ENCODE assay signal across 8 mouse cellular contexts in the genomic region with DNA sequence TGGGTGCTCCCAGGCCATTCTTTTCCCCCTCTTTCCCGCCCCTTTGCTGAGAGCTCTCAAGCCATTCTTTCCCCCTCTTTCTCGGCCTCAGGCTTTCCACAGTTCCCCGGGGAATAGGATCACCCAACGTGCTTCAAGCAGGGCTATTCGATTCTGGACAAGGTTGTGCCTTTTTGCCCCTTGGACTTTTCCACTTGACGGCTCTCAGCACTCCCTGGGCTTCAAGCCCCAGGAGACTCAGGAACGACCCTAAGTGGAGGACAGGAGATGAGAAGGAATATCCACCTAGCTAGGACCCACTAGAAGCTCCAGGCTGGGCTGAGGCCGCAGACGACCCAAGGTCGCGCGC. TPM values are rescaled to one million over a fixed set of nuclear protein-coding genes. Genes with fewer than 3 reads are reported as not detected.
A peak's percentile ranks its signal among the peaks of the same experiment; 100 is the strongest.
DNase-seq lines count a peak whose midpoint lies in the region; ATAC-seq and TF ChIP-seq lines count a peak whose summit lies in the region.

No protein-coding gene starts in this region.

- H3K27me3 ChIP-seq in kidney, adult 2 months (replicated peaks; ENCODE audit: control insufficient read depth, insufficient read depth, low read length), result no peaks in the 10 kb centered on the region
- H3K27me3 ChIP-seq in forebrain, embryonic 16.5 days (replicated peaks; ENCODE audit: control insufficient read depth, insufficient read depth, low read length), result no peaks in the 10 kb centered on the region
- H3K27me3 ChIP-seq in liver, embryonic 15.5 days, result no peaks in the 10 kb centered on the region

- peaks cover 23% of the 10 kb centered on the region for H3K4me1 ChIP-seq in kidney, adult 2 months (ENCODE audit: control insufficient read depth, insufficient read depth, low read length)
- H3K4me1 ChIP-seq in forebrain, embryonic 16.5 days (replicated peaks; ENCODE audit: control insufficient read depth, insufficient read depth, low read length), result peaks cover 36% of the 10 kb centered on the region
- H3K4me1 ChIP-seq in liver, embryonic 15.5 days (replicated peaks), result peaks cover 75% of the 10 kb centered on the region

- ATAC-seq in forebrain, embryonic 16.5 days, result no peak
- no peak for ATAC-seq in liver, embryonic 15.5 days (ENCODE audit: insufficient read depth)

- peak overlapping the region; percentile 69 for H3K4me3 ChIP-seq in kidney, adult 2 months (ENCODE audit: insufficient read depth, low read depth, low read length)
- peak overlapping the region; percentile 58 for H3K4me3 ChIP-seq in forebrain, embryonic 16.5 days (replicated peaks; ENCODE audit: low read length)
- peak overlapping the region; percentile 91 for H3K4me3 ChIP-seq in liver, embryonic 15.5 days (replicated peaks)

- peak; percentile 75 for DNase-seq in kidney, adult 2 months
- no peak for DNase-seq in kidney, adult 18-20 months
- DNase-seq in NIH3T3 (ENCODE audit: low read depth), result peak; percentile 53
- DNase-seq in spleen, postnatal 36 days (ENCODE audit: low spot score in 2 of 2), result no peak
- no peak for DNase-seq in retina, embryonic 14.5 days (ENCODE audit: low spot score)
- no peak for DNase-seq in urinary bladder, postnatal 25 days (ENCODE audit: low spot score)

- H3K9me3 ChIP-seq in forebrain, embryonic 16.5 days (ENCODE audit: control insufficient read depth, low read length), result no peaks in the 10 kb centered on the region
- no peaks in the 10 kb centered on the region for H3K9me3 ChIP-seq in liver, embryonic 15.5 days (replicated peaks)

- TF ChIP-seq POLR2A in kidney, adult 2 months (IDR thresholded peaks at IDR 0.05; ENCODE audit: low read depth, low read length), result no peak

- peak overlapping the region; percentile 81 for H3K4me2 ChIP-seq in forebrain, embryonic 16.5 days (ENCODE audit: low read length)
- peak overlapping the region; percentile 78 for H3K4me2 ChIP-seq in liver, embryonic 15.5 days

- H3K36me3 ChIP-seq in kidney, adult 2 months (ENCODE audit: control insufficient read depth, insufficient read depth, low read length), result peaks cover under 1% of the 10 kb centered on the region; the same call in 1 of the 2 replicates
- peaks cover 6% of the 10 kb centered on the region for H3K36me3 ChIP-seq in forebrain, embryonic 16.5 days (ENCODE audit: control insufficient read depth, insufficient read depth)
- H3K36me3 ChIP-seq in liver, embryonic 15.5 days (replicated peaks), result peaks cover 50% of the 10 kb centered on the region

- peak overlapping the region; percentile 89 for H3K27ac ChIP-seq in kidney, adult 2 months (ENCODE audit: insufficient read depth, low read depth, low read length)
- peak overlapping the region; percentile 98 for H3K27ac ChIP-seq in forebrain, embryonic 16.5 days (ENCODE audit: low read length)
- peak overlapping the region; percentile 99 for H3K27ac ChIP-seq in liver, embryonic 15.5 days (replicated peaks)

- TF ChIP-seq CTCF in kidney, adult 2 months (conservative IDR thresholded peaks at IDR 0.05; ENCODE audit: insufficient read depth, insufficient read length, low read depth, low read length), result no peak

- under 1% methylated on average over 12 of the region's 12 CpGs for WGBS in kidney, adult 2 months
- under 1% methylated on average over 12 of the region's 12 CpGs for WGBS in forebrain, embryonic 16.5 days
- under 1% methylated on average over 12 of the region's 12 CpGs for WGBS in liver, embryonic 15.5 days (ENCODE audit: insufficient replicate concordance)

- H3K9ac ChIP-seq in forebrain, embryonic 16.5 days (replicated peaks; ENCODE audit: low read depth, low read length), result peak overlapping the region; percentile 77
- peak overlapping the region; percentile 99 for H3K9ac ChIP-seq in liver, embryonic 15.5 days

RNA-seq across cellular contexts. Expression of a gene that starts 0.7 kb away (rescaled TPM):
- polyA plus RNA-seq in kidney, adult 2 months (2012; rRNA removed), result 27.0 and 41.2 TPM in 2 replicates
- 135 and 147 TPM in 2 replicates for polyA plus RNA-seq in forebrain, embryonic 16.5 days (2015; fragmentation: Nextera tagmentation; extraction: Ambion mirVana)
- polyA plus RNA-seq in liver, embryonic 15.5 days (2015; fragmentation: Nextera tagmentation; extraction: Ambion mirVana), result 65.7 and 68.7 TPM in 2 replicates

RNA-seq across cellular contexts. Expression of a gene that starts 1.1 kb away (rescaled TPM):
- polyA plus RNA-seq in kidney, adult 2 months (2012; rRNA removed), result 124 and 164 TPM in 2 replicates
- 17.3 and 22.2 TPM in 2 replicates for polyA plus RNA-seq in forebrain, embryonic 16.5 days (2015; fragmentation: Nextera tagmentation; extraction: Ambion mirVana)
- 62.1 and 74.6 TPM in 2 replicates for polyA plus RNA-seq in liver, embryonic 15.5 days (2015; fragmentation: Nextera tagmentation; extraction: Ambion mirVana)

RNA-seq across cellular contexts. Expression of a gene that starts 43.4 kb away (rescaled TPM):
- 2.1 and 2.2 TPM in 2 replicates for polyA plus RNA-seq in kidney, adult 2 months (2012; rRNA removed)
- 18.0 and 23.4 TPM in 2 replicates for polyA plus RNA-seq in forebrain, embryonic 16.5 days (2015; fragmentation: Nextera tagmentation; extraction: Ambion mirVana)
- polyA plus RNA-seq in liver, embryonic 15.5 days (2015; fragmentation: Nextera tagmentation; extraction: Ambion mirVana), result 0.06 and 0.15 TPM in 2 replicates

RNA-seq across cellular contexts. Expression of a gene that starts 44.7 kb away (rescaled TPM):
- 881 and 1,007 TPM in 2 replicates for polyA plus RNA-seq in kidney, adult 2 months (2012; rRNA removed)
- polyA plus RNA-seq in forebrain, embryonic 16.5 days (2015; fragmentation: Nextera tagmentation; extraction: Ambion mirVana), result 0.53 and 1.0 TPM in 2 replicates
- 13.8 and 22.1 TPM in 2 replicates for polyA plus RNA-seq in liver, embryonic 15.5 days (2015; fragmentation: Nextera tagmentation; extraction: Ambion mirVana)

Comparison
In these comparisons a context has a peak if more than half of its experiments do, and no peak if none do; other contexts are left out.
1. DNase-seq: peak in kidney, adult 2 months (single experiment) and NIH3T3 (single experiment); none in kidney, adult 18-20 months (single experiment), spleen, postnatal 36 days (0 of 2), retina, embryonic 14.5 days (single experiment) and urinary bladder, postnatal 25 days (single experiment).
2. Peak in every context shown above with its lines, with median percentiles within 50 percentile points of each other: H3K27ac ChIP-seq and H3K4me3 ChIP-seq.